Mouse (Mus musculus) thymus, postnatal 10 days (tissue): ENCODE results near the gene Aatk.
A peak's percentile ranks its signal among the peaks of the same experiment; 100 is the strongest.

Experiments used
- DNase-seq, 2 experiments: peaks; one replicate each; pipeline ENCODE4 v3.0.0; 2021; ENCODE audit warnings: low spot score in 2 of 2

The Aatk gene

GRCm38 (mm10) chr11:120022841-120023240, 24.1 kb downstream of the Aatk start:
- no peak for DNase-seq

GRCm38 (mm10) chr11:120022216-120022615, 24.8 kb downstream of the Aatk start:
- DNase-seq: no peak

DNA sequence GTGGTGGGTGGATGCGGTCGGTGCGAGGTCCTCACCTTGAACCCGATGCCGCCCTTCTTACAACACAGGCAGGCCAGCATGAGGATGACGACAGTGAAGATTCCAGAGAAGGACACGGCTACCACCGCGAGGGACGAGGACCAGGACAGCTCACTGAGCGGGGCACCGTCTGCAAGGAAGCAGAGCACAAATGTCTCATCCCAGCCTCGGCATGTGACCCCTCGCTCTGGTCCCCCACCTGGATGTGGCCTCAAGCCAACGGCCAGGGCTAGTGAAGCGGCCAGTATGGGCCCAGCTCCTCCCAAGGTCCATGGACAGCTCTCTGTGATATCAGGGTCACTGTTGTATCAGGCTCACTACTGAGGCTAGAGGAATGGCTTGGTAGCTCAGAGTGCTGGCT, 25.6 kb downstream of the Aatk start:
- no peak for DNase-seq

- DNase-seq: no peak
These were observed 27.2 kb downstream of the Aatk start for GRCm38 (mm10) chr11:120019542-120020440.

DNA sequence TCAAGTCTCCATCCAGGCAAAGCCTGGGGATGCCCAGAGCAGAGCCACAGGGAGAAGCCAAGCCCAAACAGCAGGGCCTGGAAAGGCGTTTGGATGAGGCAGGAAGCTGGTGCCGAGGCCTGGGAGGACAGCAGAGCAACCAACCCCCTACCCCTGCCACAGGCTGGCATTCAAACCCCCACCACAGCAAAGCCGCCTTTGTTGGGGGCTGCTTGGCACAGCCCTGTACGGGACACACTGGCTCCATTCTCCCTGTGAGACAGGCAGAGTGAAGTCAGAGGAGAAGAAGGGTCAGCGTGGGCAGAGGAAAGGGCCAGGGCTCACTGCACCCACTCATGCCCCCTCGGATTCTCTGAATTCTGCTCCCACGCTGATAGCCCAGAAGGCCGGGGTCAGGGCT, 30.0 kb downstream of the Aatk start:
- DNase-seq: no peak

DNA sequence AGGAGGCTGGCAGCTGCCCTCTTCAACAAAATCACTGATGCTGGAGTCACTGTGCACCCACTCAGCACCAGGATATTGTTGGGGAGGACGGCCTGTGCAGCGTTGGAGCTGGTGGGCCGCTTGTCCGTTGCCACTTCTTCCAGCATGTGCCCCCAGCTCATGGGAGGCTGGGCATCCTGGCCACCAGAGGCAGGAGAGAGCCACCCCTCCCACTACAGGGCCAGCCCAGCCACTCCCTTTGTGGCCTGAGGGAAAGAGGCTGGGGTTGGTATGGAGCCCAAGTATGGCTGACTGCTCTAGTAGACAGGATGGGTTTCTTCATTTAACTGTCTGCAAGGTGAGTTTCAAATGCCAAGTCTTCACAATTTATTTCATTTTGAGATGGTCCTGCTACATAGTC, 32.2 kb downstream of the Aatk start:
- no peak for DNase-seq

DNA sequence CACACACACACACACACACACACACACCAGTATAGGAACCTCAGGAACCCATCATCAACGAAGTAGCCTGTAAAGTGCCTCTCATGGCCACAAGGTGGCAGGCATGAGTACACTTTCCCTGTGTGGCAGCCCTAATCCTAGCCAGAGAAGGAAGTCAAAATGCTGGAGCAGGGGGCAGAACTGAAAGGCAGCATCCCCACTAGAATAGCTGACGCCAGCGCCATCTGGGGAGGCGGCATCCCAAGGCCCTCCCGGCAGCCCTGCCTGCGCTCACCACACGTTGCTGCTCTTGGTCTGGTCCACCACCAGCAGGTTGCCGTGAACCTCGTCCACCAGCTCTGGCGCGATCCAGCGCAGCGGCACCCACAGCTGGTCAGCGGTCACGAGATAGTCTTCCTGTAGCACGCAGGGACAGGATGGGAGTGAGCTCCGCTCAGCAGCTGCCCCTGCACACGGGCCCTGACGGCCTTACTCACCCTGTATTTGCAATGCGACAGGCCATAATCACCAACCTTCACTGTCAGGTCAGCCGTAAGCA, 33.7 kb downstream of the Aatk start:
- peak; percentile 26 to 67 for DNase-seq

DNA sequence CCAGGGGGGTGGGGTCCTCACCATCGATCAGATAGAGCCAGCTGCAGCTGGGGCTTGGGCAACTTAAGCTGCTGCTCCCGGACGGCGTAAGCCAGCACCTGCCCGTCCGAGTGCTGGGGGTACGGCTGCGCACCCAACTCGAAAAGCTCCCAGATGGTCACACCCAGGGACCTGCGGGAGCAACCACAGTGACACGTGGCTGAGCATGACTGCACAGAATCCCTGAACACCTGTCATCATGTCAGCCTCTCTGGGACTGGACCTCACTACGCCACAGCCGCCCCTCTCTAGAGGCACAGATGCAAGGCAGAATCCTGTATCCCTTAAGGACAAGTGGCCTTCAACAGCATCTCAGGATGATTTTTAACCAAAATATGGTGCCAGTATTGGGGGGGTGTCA, 34.3 kb downstream of the Aatk start:
- DNase-seq: no peak

GRCm38 (mm10) chr11:120011761-120012560, 35.0 kb downstream of the Aatk start:
- no peak for DNase-seq

DNA sequence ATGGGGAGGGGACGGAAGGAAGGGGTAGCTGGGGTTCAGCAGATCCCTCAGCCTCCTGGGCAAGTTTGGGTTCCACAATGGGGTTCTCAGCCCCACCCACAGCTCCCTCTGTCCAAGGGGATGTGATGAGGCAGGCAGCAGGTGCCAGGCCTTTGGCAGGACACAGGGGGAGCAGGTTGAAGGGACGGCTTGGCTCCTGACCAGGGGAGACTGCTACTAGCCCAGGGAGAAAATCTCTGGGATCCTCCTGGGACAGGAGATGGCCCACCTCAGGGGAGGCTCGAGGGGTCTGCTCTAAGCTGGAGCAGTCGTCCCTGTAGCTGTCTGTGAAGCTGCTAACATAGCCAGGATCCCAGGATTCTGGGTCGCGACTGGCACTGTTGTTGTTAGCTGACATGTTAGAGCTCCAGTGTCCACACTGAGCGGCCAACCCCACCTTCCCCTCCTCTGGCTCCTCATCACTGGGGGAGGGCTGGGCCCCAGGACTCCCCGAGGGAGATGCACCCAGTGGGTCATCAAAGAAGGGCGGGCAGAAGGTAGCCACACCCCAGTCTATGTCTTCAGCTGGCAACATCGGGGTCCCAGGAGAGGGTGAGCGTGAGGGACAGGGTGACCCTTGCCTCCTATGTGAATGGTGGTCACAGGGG, 35.7 kb downstream of the Aatk start:
- no peak for DNase-seq

- DNase-seq: no peak
These were observed 37.0 kb downstream of the Aatk start for GRCm38 (mm10) chr11:120009937-120010336.

DNA sequence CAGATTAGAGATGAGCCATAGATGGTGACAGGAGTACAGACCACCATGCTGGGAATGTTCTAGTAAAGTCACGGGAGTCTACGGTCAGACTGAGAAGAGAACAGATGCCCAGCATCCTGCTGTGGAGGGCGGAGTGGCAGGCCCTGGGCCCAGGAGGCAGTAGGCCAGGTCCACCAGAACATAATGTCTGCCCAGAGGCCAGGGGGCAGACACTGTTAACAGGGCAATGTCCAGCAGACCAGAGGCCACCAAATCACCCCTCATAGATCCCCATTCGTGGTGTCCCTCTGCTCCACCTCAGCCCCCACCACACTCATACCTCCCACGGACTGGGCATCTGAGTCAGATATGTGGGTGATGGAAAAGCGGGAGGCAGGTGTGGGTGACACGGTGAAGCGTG, 38.0 kb downstream of the Aatk start:
- DNase-seq: no peak

DNA sequence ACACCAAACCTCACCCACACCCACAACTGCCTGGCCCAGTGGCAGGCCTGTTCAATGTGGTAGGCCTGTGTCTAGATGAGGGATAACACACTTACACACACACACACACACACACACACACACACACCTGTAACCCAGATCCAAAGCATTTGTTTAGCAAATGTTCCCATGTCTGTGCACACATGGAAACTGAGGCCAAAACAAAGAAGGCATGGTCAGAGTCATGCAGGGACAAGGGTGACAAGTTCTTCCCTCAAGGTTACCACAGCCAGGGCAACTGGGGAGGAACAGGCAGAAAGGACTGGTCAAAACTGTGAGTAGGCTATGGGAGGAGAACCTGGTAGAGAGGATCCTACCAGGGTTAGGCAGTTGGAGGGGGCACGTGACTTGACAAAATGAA, 38.5 kb downstream of the Aatk start:
- DNase-seq: no peak

- no peak for DNase-seq
These were observed 39.4 kb downstream of the Aatk start for GRCm38 (mm10) chr11:120007496-120008080.

GRCm38 (mm10) chr11:120005434-120006317, 41.3 kb downstream of the Aatk start:
- DNase-seq: no peak

- DNase-seq: no peak
These were observed 44.2 kb downstream of the Aatk start for GRCm38 (mm10) chr11:120002634-120003220.

DNA sequence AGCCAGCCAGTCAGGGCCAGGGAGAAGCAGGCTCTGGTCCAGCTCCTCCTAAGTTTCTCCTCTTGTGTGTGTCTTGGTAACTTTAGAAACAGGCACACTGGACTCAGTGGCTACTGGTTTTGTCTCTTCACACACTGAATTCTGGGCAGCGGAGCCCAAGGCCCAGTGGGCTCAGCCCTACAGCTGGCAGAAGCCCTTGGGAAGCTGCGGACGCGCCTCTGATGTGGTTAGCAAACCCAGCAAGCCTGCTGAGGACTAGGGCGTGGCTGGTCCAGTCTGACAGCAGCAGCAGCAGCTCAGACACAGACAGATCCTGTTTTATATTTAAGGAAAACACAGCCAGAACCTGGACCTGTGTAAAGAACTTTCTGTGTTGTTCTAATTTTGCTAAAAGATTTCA, 44.9 kb downstream of the Aatk start:
- no peak for DNase-seq

DNA sequence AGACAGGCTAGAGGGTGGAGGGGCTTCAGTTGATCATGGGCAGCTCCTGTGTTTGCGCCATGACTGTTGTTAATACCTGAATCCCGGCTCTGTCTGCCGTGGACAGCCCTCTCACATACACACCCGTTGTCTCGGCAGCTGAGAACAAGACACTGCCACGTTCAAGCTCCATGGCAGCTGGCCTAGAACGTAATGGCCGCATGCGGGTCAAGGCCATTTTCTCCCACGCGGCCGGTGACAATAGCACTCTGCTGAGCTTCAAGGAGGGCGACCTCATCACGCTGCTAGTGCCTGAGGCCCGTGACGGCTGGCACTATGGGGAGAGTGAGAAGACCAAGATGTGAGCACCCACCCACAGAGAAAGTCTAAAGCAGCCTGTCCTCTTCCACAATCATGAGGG, 49.6 kb downstream of the Aatk start:
- DNase-seq: no peak

DNA sequence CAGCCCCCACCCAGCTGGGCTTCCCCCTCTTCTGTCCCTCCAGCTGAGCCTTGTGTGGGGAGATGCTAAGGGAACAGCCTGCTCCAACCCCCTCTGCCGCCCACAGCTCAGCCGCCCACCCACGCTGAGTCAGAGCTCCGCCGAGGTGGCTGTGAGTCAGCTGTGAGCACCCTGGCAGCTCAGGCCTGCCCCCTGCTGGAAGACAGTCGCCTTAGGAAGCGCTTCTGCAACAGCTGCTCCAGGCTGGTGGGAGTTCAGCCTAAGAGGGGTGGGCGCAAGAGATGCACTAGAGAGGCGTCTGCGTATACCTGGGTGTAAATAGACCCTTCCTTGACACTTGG, 55.7 kb downstream of the Aatk start:
- peak; percentile 77 to 96 for DNase-seq

GRCm38 (mm10) chr11:119990658-119991337, 56.2 kb downstream of the Aatk start:
- DNase-seq: no peak
